Mouse (Mus musculus) bone marrow, adult 2 months (tissue): Measurements from ENCODE around the gene Abhd14a. TPM values are rescaled to one million over a fixed set of nuclear protein-coding genes. Genes with fewer than 3 reads are reported as not detected.

Experiments used
- H3K27ac ChIP-seq: fragments of 200-500 bp; 2 replicates; pipeline ENCODE4 v1.5.1; 2012; ENCODE audit warnings: low read depth, mild to moderate bottlenecking, control low read depth, inconsistent platforms, low read length; ENCODE audit not compliant: control insufficient read depth, poor library complexity, insufficient read depth
- H3K4me1 ChIP-seq: fragments of 200-500 bp; 2 replicates; pipeline ENCODE4 v1.6.1; 2011; ENCODE audit warnings: low read length; ENCODE audit not compliant: control insufficient read depth, insufficient read depth
- H3K4me3 ChIP-seq: fragments of 200-500 bp; replicated peaks from 2 replicates; pipeline ENCODE3; 2011; ENCODE audit warnings: mild to moderate bottlenecking, low read depth, low read length, control low read depth; ENCODE audit not compliant: control insufficient read depth
- CTCF ChIP-seq: fragments of 200-500 bp; IDR thresholded peaks from 2 replicates; pipeline ENCODE4 v1.5.1; 2011; ENCODE audit warnings: low read length, control low read depth; ENCODE audit not compliant: control insufficient read depth, insufficient read depth
- POLR2A ChIP-seq: fragments of 200-500 bp; IDR thresholded peaks from 2 replicates; pipeline ENCODE4 v1.6.1; 2011; ENCODE audit warnings: low read depth, mild to moderate bottlenecking, control low read depth, low read length, borderline replicate concordance; ENCODE audit not compliant: control insufficient read depth
- WGBS: fragments of 180-500 bp; shearing (Covaris S2); methylation state at CpG from one replicate; pipeline ENCODE4 v1.1.7; 2018; 5-methylcytosine and 5-hydroxymethylcytosine counted together
- polyA plus RNA-seq: library from polyadenylated mRNA; stranded (reverse); fragments of >200 nt; gene quantifications from 2 replicates; pipeline ENCODE4 v1.2.4, GENCODE M21; 2011; ENCODE audit warnings: low replicate concordance; ENCODE audit not compliant: missing spikeins, insufficient read depth, insufficient read length

Gene Abhd14a
- polyA plus RNA-seq, 1 experiment: 16.3 TPM

DNA sequence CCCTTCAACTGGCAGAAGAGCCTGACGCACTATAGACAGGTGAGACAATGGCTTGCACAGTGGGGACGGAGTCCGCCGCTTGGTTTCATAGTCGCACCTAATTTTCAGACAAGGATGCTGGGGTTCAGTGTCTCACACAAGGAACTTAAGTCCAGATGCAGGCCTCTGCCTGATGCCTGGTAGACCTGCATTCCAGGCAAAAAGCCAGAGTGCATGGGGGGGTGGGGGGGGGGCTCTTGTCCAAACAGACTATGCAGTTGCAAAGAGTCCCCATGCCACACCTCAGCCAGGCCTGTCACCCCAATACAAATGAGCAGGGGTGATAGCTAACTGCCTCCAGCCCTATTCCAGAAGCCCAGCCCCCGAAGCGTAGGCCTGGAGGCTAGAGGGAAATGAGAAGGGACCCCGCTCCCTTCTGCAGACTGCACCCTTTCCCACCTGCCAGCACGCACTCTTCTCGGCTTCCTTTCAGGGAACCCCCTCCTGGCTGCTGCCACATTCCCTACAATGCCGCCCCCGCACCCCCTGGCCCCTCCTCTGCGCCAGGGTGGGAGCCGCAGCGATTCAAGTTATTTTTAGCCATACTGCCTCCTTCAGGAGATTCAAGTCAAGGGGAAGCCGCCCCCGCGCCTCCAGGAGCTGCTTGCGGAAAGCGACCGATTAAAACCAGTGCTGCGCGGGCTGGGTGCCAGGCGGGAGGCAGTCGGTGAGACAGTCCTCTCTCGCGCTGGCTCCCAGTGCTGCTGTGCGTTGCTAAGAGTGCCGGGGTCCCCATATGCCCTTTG, 29.4 kb downstream of the Abhd14a start:
- 17% methylated on average over 29 of the region's 29 CpGs for WGBS
- no peak overlapping the region for H3K27ac ChIP-seq
- no peaks in the 10 kb centered on the region for H3K4me1 ChIP-seq
- no peak for TF ChIP-seq POLR2A
- TF ChIP-seq CTCF: no peak
- H3K4me3 ChIP-seq: no peak overlapping the region

DNA sequence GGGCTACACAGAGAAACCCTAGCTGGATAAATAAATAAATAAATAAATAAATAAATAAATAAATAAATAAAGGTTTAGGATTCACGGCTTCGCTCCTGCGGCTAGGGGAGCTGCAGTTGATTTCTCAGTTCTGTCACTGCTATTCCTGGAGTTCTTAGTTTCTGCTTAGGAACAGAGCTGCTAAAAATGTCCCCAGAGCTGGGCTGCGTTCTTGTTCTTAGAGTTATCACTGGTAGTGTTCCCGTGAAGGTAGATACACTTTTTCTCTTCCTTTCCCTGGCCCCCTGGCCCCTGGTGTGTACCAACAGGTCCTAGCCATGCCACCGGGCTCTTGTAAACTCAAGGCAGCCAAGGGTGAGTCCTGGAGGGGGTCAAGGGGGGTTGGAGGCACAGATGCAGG, 30.7 kb downstream of the Abhd14a start:
- peaks cover 1% of the 10 kb centered on the region; the same call in 1 of the 2 replicates for H3K4me1 ChIP-seq
- 82% methylated on average over 6 of the region's 6 CpGs for WGBS
- TF ChIP-seq POLR2A: no peak
- TF ChIP-seq CTCF: no peak
- no peak overlapping the region for H3K4me3 ChIP-seq
- no peak overlapping the region for H3K27ac ChIP-seq

DNA sequence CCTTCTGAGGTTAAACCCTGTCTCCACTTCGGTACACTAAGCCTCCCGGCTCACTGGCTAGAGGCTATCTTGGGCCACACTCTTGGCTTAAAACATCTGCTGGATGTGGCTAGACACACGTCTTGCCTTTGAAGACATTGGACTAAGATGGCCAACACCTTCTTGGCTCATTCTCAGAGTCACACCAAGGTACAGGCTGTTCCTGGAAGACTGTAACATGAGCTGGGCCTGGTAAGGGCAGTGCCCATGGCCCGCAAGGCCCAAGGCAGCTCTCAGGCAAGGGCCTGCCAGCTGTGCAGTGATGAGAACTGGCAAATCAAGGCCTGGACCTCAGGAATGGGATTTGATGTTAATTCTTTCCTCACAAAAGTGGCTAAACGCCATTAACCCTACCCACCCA, 33.9 kb downstream of the Abhd14a start:
- Histone ChIP-seq H3K4me3 (no peak overlapping the region), H3K27ac (no peak overlapping the region), H3K4me1 (peaks cover 6% of the 10 kb centered on the region)
- WGBS: 85% methylated on average over 5 of the region's 5 CpGs
- TF ChIP-seq POLR2A (no peak), CTCF (no peak)

DNA sequence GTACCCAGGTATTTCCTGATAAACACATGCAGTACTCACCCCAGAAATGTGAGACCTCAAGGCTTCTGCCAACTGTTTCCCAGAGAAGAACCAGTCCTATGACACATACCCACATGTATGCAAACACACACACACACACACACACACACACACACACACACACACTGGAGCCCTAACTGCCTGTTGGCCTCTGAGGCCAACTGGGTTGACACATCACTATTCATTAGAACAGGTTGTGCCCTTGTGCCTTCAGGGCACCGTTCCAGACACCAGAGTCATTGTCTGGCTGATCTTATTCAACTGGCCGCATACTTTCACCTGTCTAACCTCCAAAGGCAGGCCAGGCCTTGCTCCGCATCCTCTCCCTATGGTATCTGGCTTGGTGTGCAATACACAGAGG, 35.3 kb downstream of the Abhd14a start:
- TF ChIP-seq CTCF: no peak
- no peak for TF ChIP-seq POLR2A
- no peak overlapping the region for H3K4me3 ChIP-seq
- 81% methylated on average over 3 of the region's 3 CpGs for WGBS
- H3K27ac ChIP-seq: no peak overlapping the region
- peaks cover 6% of the 10 kb centered on the region for H3K4me1 ChIP-seq

DNA sequence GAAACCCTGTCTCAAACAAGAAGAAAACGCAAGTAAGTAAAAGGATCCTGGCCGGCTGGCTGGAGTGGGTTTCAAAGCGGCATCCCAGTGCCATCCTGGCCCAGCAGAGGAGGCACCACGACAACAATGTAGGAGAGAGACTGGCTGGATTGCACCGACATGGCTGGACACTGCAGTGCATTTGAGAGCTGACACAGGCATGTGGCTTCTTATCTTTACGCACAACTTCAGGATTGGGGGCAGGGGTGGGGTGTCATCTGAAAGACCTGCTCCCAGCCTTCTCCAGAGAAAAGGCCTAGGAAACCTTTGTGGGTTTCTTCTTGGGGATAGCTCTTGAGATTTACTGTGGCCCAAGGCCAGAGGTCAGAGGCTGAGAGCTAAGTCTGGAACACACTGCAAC, 35.7 kb downstream of the Abhd14a start:
- no peak overlapping the region for H3K4me3 ChIP-seq
- TF ChIP-seq POLR2A (no peak), CTCF (no peak)
- WGBS: 37% methylated on average over 6 of the region's 6 CpGs
- H3K4me1 ChIP-seq: peaks cover 7% of the 10 kb centered on the region
- H3K27ac ChIP-seq: no peak overlapping the region

DNA sequence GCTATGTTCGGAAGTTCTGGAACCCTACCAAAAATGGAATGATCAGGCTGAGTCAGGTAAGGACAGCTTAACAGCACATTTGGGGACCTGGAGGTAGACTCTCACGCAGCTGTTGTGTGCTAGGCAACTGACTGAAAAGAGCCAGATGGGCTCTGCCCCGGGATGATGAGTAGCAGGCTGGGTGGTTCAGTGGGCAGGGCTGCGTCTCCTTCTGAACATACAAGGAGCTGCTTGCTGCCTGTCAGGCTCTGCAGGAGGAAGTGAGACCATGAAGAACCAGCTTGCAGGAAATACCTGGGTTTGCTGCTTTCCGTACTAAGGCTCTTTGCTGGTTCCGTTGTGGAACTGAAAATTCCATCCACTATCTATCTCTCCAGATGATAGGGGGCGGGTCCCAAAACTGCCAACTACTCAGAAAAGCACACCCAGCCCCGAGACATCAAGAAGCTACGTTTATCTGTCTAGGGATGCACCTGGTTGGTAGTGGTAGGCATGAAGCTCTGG, 36.3 kb downstream of the Abhd14a start:
- H3K4me3 ChIP-seq: no peak overlapping the region
- no peak for TF ChIP-seq CTCF
- TF ChIP-seq POLR2A: no peak
- WGBS: 7% methylated on average over 9 of the region's 9 CpGs
- H3K27ac ChIP-seq: no peak overlapping the region
- H3K4me1 ChIP-seq: peaks cover 7% of the 10 kb centered on the region

DNA sequence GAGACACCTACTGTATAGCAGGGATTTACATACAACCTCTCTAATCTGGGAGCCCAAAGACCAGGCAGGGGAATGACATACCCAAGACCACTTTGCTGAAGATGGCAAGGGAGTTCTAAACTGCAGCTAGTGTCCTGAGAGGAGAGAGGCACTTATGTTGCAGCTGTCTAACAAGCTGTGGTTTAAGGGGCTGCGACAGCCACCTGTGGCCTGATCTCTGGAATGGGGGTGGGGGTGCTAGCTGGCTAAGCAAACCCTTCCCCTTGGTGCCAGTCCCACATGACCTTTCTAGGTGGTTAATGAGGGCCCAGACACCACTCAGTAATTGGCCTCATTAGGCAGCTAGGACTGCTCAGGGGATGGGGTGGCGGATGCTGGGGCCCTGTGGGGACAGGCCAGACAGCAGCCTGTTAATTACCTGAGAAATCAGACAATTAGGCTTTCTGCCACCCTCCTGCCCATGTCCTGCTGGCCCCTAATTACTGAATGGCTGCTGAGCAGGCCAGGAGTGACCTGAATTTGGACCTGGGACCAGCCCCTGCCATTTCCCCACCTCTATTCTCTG, 37.3 kb downstream of the Abhd14a start:
- Histone ChIP-seq H3K4me1 (peaks cover 7% of the 10 kb centered on the region), H3K4me3 (no peak overlapping the region), H3K27ac (no peak overlapping the region)
- TF ChIP-seq CTCF: no peak
- no peak for TF ChIP-seq POLR2A
- WGBS: 80% methylated on average over 2 of the region's 2 CpGs

DNA sequence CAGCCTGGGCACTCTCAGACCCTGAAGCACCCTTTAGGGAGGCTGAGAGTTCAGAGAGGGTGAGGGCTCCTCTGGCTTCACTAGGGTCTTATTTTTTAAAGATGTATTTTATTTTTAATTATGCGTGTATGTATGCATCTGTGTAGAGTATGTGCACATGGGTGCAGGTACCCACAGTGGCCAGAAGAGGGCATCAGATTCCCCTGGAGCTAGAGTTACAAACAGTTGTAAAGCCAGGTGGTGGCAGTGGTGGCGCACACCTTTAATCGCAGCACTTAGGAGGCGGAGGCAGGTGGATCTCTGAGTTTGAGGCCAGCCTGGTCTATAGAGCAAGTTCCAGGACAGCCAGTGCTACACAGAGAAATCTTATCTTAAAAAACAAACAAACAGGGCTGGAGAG, 38.4 kb downstream of the Abhd14a start:
- Histone ChIP-seq H3K4me3 (no peak overlapping the region), H3K4me1 (peaks cover 7% of the 10 kb centered on the region), H3K27ac (no peak overlapping the region)
- WGBS: 96% methylated on average over 4 of the region's 4 CpGs
- TF ChIP-seq POLR2A (no peak), CTCF (no peak)

DNA sequence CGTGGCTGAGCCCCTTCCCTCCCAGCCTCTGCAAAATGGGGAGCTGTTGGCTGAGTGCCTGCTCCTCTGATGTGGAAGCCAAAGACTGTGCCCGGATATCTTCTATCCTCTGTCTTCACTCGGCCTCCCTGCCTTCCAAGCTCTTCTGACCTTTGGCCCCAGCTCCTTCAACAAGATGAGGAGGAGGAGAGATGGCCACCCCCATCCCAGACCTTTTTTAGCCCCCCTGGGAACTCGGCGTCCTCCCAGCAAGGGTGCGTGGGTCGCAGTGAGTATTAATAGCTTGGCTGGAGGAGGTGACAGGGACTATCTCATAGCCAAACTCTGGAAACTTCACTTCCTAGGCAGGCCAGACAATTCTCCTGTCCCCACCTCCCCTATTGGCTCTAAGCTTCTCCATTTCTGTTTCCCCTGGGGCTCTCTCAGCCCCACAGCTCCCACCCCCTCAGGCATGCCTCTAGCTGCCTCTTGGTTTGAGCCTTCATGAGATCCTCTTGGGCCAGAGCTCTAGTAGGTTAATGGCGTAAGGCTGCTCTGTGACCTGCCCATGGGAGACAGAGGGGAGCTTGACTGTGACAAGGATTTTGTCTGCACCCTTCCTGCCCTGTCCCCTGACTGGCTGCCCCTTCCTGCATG, 40.9 kb downstream of the Abhd14a start:
- H3K4me3 ChIP-seq: no peak overlapping the region
- 58% methylated on average over 8 of the region's 8 CpGs for WGBS
- TF ChIP-seq POLR2A (no peak), CTCF (no peak)
- H3K4me1 ChIP-seq: peaks cover 3% of the 10 kb centered on the region
- no peak overlapping the region for H3K27ac ChIP-seq
